In the genomic region with DNA sequence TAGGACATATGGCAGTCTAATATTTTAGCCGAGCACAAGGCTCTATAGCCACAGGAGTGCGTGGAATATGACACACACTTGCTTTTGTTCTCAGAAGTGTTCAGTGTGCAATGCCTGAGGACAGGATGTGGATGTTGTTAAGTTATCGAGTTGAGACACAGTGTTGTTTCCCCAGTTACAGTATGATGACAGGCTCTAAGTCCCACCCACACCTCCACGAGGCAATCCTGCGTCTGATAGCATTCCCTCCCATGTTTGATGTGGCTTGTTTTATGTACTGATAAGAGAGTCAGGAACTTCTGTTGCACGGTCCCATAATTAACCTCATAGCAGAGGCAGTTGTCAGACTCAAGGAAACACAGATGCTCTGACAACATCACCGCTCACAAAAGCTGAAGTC, we compare ENCODE assay signal across 13 mouse cellular contexts.
A peak's percentile ranks its signal among the peaks of the same experiment; 100 is the strongest.
DNase-seq lines count a peak whose midpoint lies in the region; ATAC-seq and TF ChIP-seq lines count a peak whose summit lies in the region.
"Had no signal": no experiment of that assay in that cellular context is flagged by ENCODE, and none has a peak within 500 bp of the region (broad histone marks: within the 10 kb centered on the region; RNA-seq: fewer than 3 reads in every experiment).

No protein-coding gene starts in this region.

- TF ChIP-seq CTCF in lung, postnatal 0 days (IDR thresholded peaks at IDR 0.05), result no peak
- no peak for TF ChIP-seq CTCF in liver, embryonic 14.5 days (IDR thresholded peaks at IDR 0.05; ENCODE audit: low read depth)

- H3K4me3 ChIP-seq in lung, postnatal 0 days (ENCODE audit: low read depth, low read length), result no peak overlapping the region
- no peak overlapping the region for H3K4me3 ChIP-seq in liver, embryonic 14.5 days (ENCODE audit: insufficient read depth in 1 of 2, low read depth in 2 of 2, low read length in 2 of 2)
- H3K4me3 ChIP-seq: embryonic facial prominence, embryonic 13.5 days; myocyte had no signal

- DNase-seq in lung, postnatal 0 days (ENCODE audit: low spot score), result peak; percentile 5
- no peak for DNase-seq in lung, postnatal 14 days
- peak; percentile 70 for DNase-seq in c-Kit-positive CD71-positive TER-119-positive erythroid progenitor cells, embryonic 14.5 days (ENCODE audit: low spot score)
- DNase-seq in liver, embryonic 14.5 days (ENCODE audit: low read depth in 3 of 3, low spot score in 3 of 3), result peak; percentile 56 to 72 (median 62)
- DNase-seq in thymus, postnatal 10 days (ENCODE audit: low spot score in 2 of 2), result peak; percentile 7 to 11
- no peak for DNase-seq in layer of hippocampus, postnatal 14 days (ENCODE audit: low spot score in 2 of 2)
- no peak for DNase-seq in frontal cortex, postnatal 36 days (ENCODE audit: low spot score in 2 of 2)
- DNase-seq in adrenal gland, postnatal 4 days (ENCODE audit: low spot score in 2 of 2), result no peak
- DNase-seq: cerebellum, adult 8-10 months; kidney, adult 18-20 months had no signal

- H3K9ac ChIP-seq in lung, postnatal 0 days (replicated peaks; ENCODE audit: low read depth), result no peak overlapping the region
- no peak overlapping the region for H3K9ac ChIP-seq in liver, embryonic 14.5 days (replicated peaks)
- H3K9ac ChIP-seq: embryonic facial prominence, embryonic 13.5 days had no signal

- 31% methylated on average over 7 of the region's 7 CpGs for WGBS in lung, postnatal 0 days
- WGBS in liver, embryonic 14.5 days (ENCODE audit: insufficient replicate concordance), result 9% methylated on average over 7 of the region's 7 CpGs

- 0 out of 2 replicates have a peak, but pooled peaks have one; percentile 14 for ATAC-seq in lung, postnatal 0 days
- peak; percentile 98 for ATAC-seq in liver, embryonic 14.5 days (ENCODE audit: insufficient read depth)

- H3K4me2 ChIP-seq in lung, postnatal 0 days (replicated peaks; ENCODE audit: low read depth, low read length), result no peak overlapping the region
- peak overlapping the region; percentile 29 for H3K4me2 ChIP-seq in liver, embryonic 14.5 days (ENCODE audit: low read depth)
- H3K4me2 ChIP-seq: embryonic facial prominence, embryonic 13.5 days had no signal

- no peak overlapping the region for H3K27ac ChIP-seq in lung, postnatal 0 days (ENCODE audit: low read length)
- H3K27ac ChIP-seq in liver, embryonic 14.5 days, result peak overlapping the region; percentile 46
- H3K27ac ChIP-seq: embryonic facial prominence, embryonic 13.5 days; macrophage had no signal

- no peaks in the 10 kb centered on the region for H3K36me3 ChIP-seq in lung, postnatal 0 days (ENCODE audit: insufficient read depth, low read length)
- H3K36me3 ChIP-seq in liver, embryonic 14.5 days (replicated peaks; ENCODE audit: control insufficient read depth, insufficient read depth, low read depth), result no peaks in the 10 kb centered on the region
- H3K36me3 ChIP-seq: embryonic facial prominence, embryonic 13.5 days had no signal

- no peaks in the 10 kb centered on the region for H3K4me1 ChIP-seq in lung, postnatal 0 days (ENCODE audit: insufficient read depth, low read depth, low read length)
- peaks cover 13% of the 10 kb centered on the region in 2 experiments for H3K4me1 ChIP-seq in liver, embryonic 14.5 days (replicated peaks; ENCODE audit: control insufficient read depth in 2 of 2, insufficient read depth in 2 of 2, low read length in 1 of 2)
- H3K4me1 ChIP-seq: embryonic facial prominence, embryonic 13.5 days had no signal

- no peaks in the 10 kb centered on the region for H3K9me3 ChIP-seq in lung, postnatal 0 days (ENCODE audit: low read length)
- no peaks in the 10 kb centered on the region for H3K9me3 ChIP-seq in liver, embryonic 14.5 days (ENCODE audit: control insufficient read depth, low read length)
- H3K9me3 ChIP-seq: embryonic facial prominence, embryonic 13.5 days had no signal

- TF ChIP-seq EP300 in lung, postnatal 0 days (IDR thresholded peaks at IDR 0.05), result no peak
- TF ChIP-seq EP300 in liver, embryonic 14.5 days (IDR thresholded peaks at IDR 0.05; ENCODE audit: low read depth), result peak; percentile 87

- H3K27me3 ChIP-seq in lung, postnatal 0 days (replicated peaks; ENCODE audit: insufficient read depth, low read length), result no peaks in the 10 kb centered on the region
- no peaks in the 10 kb centered on the region for H3K27me3 ChIP-seq in liver, embryonic 14.5 days (ENCODE audit: control insufficient read depth, insufficient read depth, low read length)
- H3K27me3 ChIP-seq: embryonic facial prominence, embryonic 13.5 days had no signal

Comparison
In these comparisons a context has a peak if more than half of its experiments do, and no peak if none do; other contexts are left out.
1. DNase-seq: peak in lung, postnatal 0 days (single experiment), c-Kit-positive CD71-positive TER-119-positive erythroid progenitor cells, embryonic 14.5 days (single experiment), liver, embryonic 14.5 days (3 of 3) and thymus, postnatal 10 days (2 of 2); none in lung, postnatal 14 days (single experiment), layer of hippocampus, postnatal 14 days (0 of 2), frontal cortex, postnatal 36 days (0 of 2) and adrenal gland, postnatal 4 days (0 of 2).